Mouse (Mus musculus) forebrain, embryonic 12.5 days (tissue): ENCODE data around the gene Gapt. TPM values are rescaled to one million over a fixed set of nuclear protein-coding genes. Genes with fewer than 3 reads are reported as not detected.
"Not testable (repeated sequence)": the region's sequence is repeated elsewhere in the genome, so short reads cannot be mapped to it uniquely, and the experiment has no call there.

Source experiments
- ATAC-seq: fragments of 200-750 bp; cut with Nextera tagmentation; 2 replicates; pipeline ENCODE4 v1.8.0; 2017; ENCODE audit warnings: moderate TSS enrichment; ENCODE audit not compliant: low FRiP score
- H3K27ac ChIP-seq: fragments of 300-500 bp; sonication (generic); 2 replicates; pipeline ENCODE4 v1.5.1; 2016; ENCODE audit warnings: mild to moderate bottlenecking
- H3K27me3 ChIP-seq: fragments of 300-500 bp; sonication (generic); 2 replicates; pipeline ENCODE4 v1.6.1; 2016; ENCODE audit warnings: mild to moderate bottlenecking
- H3K36me3 ChIP-seq: fragments of 300-500 bp; sonication (generic); replicated peaks from 2 replicates; pipeline ENCODE4 v1.6.1; 2016; ENCODE audit warnings: mild to moderate bottlenecking
- H3K4me1 ChIP-seq: fragments of 300-500 bp; sonication (generic); 2 replicates; pipeline ENCODE4 v1.6.1; 2016
- H3K4me2 ChIP-seq: fragments of 300-500 bp; sonication (generic); 2 replicates; pipeline ENCODE4 v1.6.1; 2016; ENCODE audit warnings: mild to moderate bottlenecking, moderate library complexity
- H3K4me3 ChIP-seq: fragments of 300-500 bp; sonication (generic); replicated peaks from 2 replicates; pipeline ENCODE4 v1.5.1; 2016; ENCODE audit warnings: mild to moderate bottlenecking
- H3K9ac ChIP-seq: fragments of 300-500 bp; sonication (generic); 2 replicates; pipeline ENCODE4 v1.6.1; 2016; ENCODE audit warnings: mild to moderate bottlenecking
- H3K9me3 ChIP-seq: fragments of 300-500 bp; sonication (generic); 2 replicates; pipeline ENCODE4 v1.6.1; 2016
- WGBS: fragments of 180-500 bp; shearing (Covaris S2); methylation state at CpG from one replicate; pipeline ENCODE4 v1.1.7; 2016; 5-methylcytosine and 5-hydroxymethylcytosine counted together
- polyA plus RNA-seq: library from polyadenylated mRNA; unstranded; fragments of >200 nt; fragmentation: Nextera tagmentation; extraction: Ambion mirVana; gene quantifications from 2 replicates; pipeline ENCODE4 v1.2.1, GENCODE M21; 2016

Gapt gene
- 0.09 TPM in 1 of 2 replicates, not detected in the other for polyA plus RNA-seq

GRCm38 (mm10) chr13:110356941-110357340 is at the start of gene Gapt:
Gene Gapt (minus strand): TSS chr13:110357199.
- Histone ChIP-seq H3K4me1 (no peaks in the 10 kb centered on the region), H3K36me3 (no peaks in the 10 kb centered on the region), H3K9ac (no peak within 1 kb of the TSS), H3K4me2 (no peak within 1 kb of the TSS), H3K27me3 (no peaks in the 10 kb centered on the region), H3K27ac (no peak within 1 kb of the TSS), H3K4me3 (no peak within 1 kb of the TSS), H3K9me3 (no peaks in the 10 kb centered on the region)
- ATAC-seq, result no peak
- 96% methylated on average over 2 of the region's 2 CpGs for WGBS

DNA sequence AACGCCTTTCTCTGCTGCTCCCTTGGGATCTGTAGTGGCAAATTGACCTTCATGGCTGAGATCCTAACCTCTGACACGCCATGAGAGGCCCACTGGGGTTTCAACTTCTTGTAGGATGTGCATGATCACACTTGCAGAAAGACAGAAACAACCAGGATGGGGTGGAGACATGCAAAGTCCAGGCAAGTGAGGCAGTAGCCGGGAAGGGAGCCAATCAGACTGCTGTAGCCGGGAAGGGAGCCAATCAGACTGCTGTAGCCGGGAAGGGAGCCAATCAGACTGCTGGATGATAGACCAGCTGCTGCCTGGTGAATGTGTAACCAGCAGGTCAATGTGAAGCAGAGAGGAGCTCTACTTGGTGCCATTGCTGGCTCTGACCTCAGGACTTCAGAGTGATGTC is 49.2 kb upstream of the Gapt start:
- ATAC-seq, result no peak
- Histone ChIP-seq H3K4me3 (no peak overlapping the region), H3K36me3 (0 out of 2 replicates have a peak, but pooled peaks cover under 1% of the 10 kb centered on the region), H3K27ac (no peak overlapping the region), H3K9me3 (no peaks in the 10 kb centered on the region), H3K9ac (no peak overlapping the region), H3K4me1 (no peaks in the 10 kb centered on the region), H3K27me3 (no peaks in the 10 kb centered on the region), H3K4me2 (no peak overlapping the region)
- WGBS, result 80% methylated on average over 5 of the region's 5 CpGs

DNA sequence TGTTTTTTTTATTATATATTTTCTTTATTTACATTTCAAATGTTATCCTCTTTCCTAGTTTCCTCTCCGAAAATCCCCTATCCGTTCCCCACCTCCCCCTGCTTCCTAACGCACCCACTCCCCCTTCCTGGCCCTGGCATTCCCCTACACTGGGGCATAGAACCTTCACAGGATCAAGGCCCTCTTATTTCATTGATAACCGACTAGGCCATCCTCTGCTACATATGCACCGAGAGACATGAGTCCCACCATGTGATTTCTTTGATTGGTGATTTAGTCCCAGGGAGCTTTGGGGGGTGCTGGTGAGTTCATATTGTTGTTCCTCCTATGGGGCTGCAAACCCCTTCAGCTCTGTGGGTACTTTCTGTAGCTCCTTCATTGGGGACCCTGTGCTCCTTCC is 47.7 kb upstream of the Gapt start:
- not testable (repeated sequence) for H3K4me1 ChIP-seq, H3K4me2 ChIP-seq, H3K4me3 ChIP-seq, H3K9me3 ChIP-seq, H3K9ac ChIP-seq, H3K27ac ChIP-seq, H3K27me3 ChIP-seq, ATAC-seq
- 0 out of 2 replicates have a peak, but pooled peaks cover 13% of the 10 kb centered on the region for H3K36me3 ChIP-seq
- 93% methylated on average over 5 of the region's 5 CpGs for whole genome bisulfite sequencing

DNA sequence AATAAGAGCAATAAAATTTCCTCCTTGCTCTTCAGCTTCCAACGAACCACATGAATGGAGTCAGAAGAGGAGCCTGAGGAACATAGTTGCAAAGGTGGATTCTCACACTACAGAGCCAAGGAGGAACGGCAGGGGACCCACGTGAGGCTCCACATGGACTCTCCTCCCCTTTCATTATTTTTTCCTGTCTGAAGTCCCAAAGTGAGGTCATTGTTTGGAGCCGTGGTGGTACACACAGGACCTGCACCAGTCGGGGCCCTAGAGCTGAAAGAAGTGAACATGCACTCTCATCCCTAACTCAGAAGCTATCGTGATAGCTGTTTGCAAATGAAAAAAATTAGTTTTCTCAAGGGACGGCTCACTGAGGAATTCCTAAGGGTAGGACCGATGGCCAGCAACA is 47.1 kb upstream of the Gapt start:
- no peak overlapping the region for H3K4me2 ChIP-seq
- no peak overlapping the region for H3K4me3 ChIP-seq
- no peaks in the 10 kb centered on the region for H3K27me3 ChIP-seq
- no peaks in the 10 kb centered on the region for H3K9me3 ChIP-seq
- ATAC-seq, result no peak
- 83% methylated on average over 8 of the region's 8 CpGs for WGBS
- no peak overlapping the region for H3K27ac ChIP-seq
- peaks cover 19% of the 10 kb centered on the region for H3K36me3 ChIP-seq
- H3K9ac ChIP-seq, result no peak overlapping the region
- no peaks in the 10 kb centered on the region for H3K4me1 ChIP-seq

DNA sequence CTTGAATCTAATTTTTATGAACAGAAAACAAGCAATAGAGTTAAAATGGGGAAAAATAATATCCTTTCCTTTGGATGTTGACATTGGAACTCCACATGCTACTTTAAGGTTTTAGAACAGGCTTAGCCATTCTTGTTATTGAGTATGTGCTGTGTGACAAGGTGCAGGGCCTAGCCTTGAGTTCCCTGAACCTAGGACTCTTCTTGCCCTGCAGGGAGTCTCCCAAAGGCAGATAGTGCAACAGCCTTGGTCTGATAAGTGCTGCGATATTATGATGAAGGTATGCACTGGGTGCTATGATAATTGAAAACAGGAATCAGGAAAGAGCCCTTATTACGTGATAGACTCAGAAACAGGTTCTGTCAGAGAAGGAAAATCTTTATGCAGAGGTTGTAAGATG is 44.9 kb upstream of the Gapt start:
- no peak for ATAC-seq
- no peak overlapping the region for H3K4me2 ChIP-seq
- whole genome bisulfite sequencing, result 90% methylated on average over 2 of the region's 2 CpGs
- H3K4me3 ChIP-seq, result no peak overlapping the region
- peaks cover 35% of the 10 kb centered on the region for H3K36me3 ChIP-seq
- H3K9me3 ChIP-seq, result no peaks in the 10 kb centered on the region
- no peak overlapping the region for H3K9ac ChIP-seq
- H3K27ac ChIP-seq, result no peak overlapping the region
- no peaks in the 10 kb centered on the region for H3K27me3 ChIP-seq
- peaks cover 10% of the 10 kb centered on the region for H3K4me1 ChIP-seq

DNA sequence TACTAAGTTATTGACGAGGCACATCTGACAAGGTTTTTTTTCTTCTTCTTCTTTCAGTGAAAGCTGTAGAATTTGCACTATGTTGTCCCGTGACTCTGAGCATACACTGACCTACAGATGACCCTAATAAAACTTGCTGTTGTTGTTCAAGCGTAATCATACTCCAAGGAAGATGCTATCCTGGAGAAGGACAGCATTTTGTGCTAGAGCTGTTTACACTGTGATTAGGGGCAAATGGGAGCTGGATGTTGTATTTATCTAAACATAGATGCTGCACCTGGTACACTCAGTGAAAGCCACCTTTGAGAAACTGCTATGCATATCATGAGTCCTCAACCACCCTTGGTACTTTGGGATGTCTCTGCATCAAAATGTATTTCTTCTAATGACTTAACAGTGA is 44.4 kb upstream of the Gapt start:
- Histone ChIP-seq H3K27me3 (no peaks in the 10 kb centered on the region), H3K9ac (no peak overlapping the region), H3K4me3 (no peak overlapping the region), H3K9me3 (no peaks in the 10 kb centered on the region), H3K27ac (no peak overlapping the region), H3K4me1 (peaks cover 14% of the 10 kb centered on the region), H3K36me3 (peaks cover 35% of the 10 kb centered on the region), H3K4me2 (no peak overlapping the region)
- WGBS, result 91% methylated on average over 3 of the region's 3 CpGs
- ATAC-seq, result no peak

DNA sequence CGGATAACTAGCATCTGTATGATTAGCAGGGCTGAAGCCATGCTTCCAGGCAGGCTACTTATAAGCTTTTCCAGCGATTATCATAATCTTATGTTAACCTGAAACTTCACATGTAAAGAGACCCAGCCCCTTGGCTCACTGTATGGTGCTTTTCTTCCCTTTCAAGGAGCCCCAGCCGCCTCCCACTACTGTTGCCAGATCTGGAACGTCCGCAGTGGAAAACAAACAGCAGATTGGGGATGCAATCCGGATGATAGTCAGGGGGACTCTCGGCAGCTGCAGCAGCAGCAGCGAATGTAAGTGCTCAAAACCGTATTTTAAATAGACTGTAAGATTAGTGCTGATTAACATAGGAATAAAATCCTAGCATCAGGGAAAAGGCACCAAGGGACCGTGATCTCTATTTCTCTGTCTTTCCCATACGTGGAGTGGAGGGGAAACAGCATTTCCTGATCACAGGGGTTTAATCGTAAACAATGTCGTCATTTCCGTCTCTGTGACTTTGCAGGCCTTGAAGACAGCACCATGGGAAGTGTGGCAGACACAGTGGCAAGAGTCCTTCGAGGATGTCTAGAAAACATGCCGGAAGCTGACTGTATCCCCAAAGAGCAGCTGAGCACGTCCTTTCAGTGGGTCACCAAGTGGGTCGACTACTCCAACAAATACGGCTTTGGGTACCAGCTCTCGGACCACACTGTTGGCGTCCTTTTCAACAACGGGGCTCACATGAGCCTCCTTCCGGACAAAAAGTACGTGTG is 41.7 kb upstream of the Gapt start:
- Histone ChIP-seq H3K4me1 (peaks cover 18% of the 10 kb centered on the region), H3K9ac (no peak overlapping the region), H3K9me3 (no peaks in the 10 kb centered on the region), H3K27ac (no peak overlapping the region), H3K4me2 (peak overlapping the region; percentile 3; the same call in 1 of the 2 replicates), H3K36me3 (peaks cover 35% of the 10 kb centered on the region), H3K27me3 (no peaks in the 10 kb centered on the region), H3K4me3 (no peak overlapping the region)
- no peak for ATAC-seq
- WGBS, result 77% methylated on average over 24 of the region's 24 CpGs

DNA sequence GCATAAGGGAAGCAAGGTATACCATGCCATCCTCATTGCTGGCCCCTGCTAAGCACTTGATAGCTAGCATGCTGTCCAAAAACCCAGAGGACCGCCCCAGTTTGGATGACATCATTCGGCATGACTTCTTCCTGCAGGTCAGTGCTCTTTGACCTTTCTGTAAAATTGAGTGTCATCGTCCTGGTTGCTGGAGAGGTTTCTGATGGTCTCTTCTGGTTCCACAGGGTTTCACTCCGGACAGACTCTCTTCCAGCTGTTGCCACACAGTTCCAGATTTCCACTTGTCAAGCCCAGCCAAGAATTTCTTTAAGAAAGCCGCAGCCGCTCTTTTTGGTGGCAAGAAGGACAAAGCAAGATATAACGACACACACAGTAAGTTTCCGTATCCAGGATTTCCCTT is 40.8 kb upstream of the Gapt start:
- ATAC-seq, result no peak
- H3K36me3 ChIP-seq, result peaks cover 35% of the 10 kb centered on the region
- H3K9me3 ChIP-seq, result no peaks in the 10 kb centered on the region
- peak overlapping the region; percentile 31; the same call in 1 of the 2 replicates for H3K27ac ChIP-seq
- H3K4me2 ChIP-seq, result 0 out of 2 replicates have a peak overlapping the region, but pooled peaks have one; percentile 3
- peaks cover 18% of the 10 kb centered on the region for H3K4me1 ChIP-seq
- WGBS, result 90% methylated on average over 8 of the region's 8 CpGs
- peak overlapping the region; percentile 13; the same call in 1 of the 2 replicates for H3K4me3 ChIP-seq
- H3K27me3 ChIP-seq, result no peaks in the 10 kb centered on the region
- no peak overlapping the region for H3K9ac ChIP-seq

DNA sequence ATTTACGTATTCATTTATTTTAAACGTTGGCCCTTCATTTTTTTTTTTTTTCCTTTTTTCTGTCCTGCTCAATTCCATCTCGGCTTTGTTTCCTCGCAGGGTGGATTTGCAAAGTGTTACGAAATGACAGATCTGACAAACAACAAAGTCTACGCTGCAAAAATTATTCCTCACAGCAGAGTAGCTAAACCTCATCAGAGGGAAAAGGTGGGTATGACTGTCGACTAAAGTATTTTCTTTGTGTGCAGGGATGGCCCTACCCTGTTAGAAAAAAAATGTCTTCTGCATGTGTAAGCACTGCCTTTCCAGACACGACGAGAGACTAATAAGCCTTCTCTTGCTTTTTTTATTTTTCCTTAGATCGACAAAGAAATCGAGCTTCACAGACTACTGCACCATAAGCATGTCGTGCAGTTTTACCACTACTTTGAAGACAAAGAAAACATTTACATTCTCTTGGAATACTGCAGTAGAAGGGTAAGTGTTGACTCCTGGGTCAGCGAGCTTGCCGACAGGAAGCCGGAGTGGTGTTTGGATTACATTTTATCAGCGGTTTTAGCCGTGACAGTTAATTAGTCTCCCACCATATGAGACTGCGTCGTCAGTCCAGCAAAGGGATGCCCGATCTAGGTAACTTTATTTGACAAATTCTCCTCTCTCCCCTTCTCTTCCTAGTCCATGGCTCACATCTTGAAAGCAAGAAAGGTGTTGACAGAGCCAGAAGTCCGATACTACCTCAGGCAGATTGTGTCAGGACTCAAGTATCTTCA is 39.1 kb upstream of the Gapt start:
- H3K9ac ChIP-seq, result peak overlapping the region; percentile 77
- no peaks in the 10 kb centered on the region for H3K9me3 ChIP-seq
- H3K27me3 ChIP-seq, result no peaks in the 10 kb centered on the region
- peaks cover 18% of the 10 kb centered on the region for H3K4me1 ChIP-seq
- 34% methylated on average over 21 of the region's 21 CpGs for WGBS
- ATAC-seq, result no peak
- H3K4me2 ChIP-seq, result peak overlapping the region; percentile 95
- H3K36me3 ChIP-seq, result peaks cover 34% of the 10 kb centered on the region
- peak overlapping the region; percentile 21; the same call in 1 of the 2 replicates for H3K27ac ChIP-seq
- peak overlapping the region; percentile 64 for H3K4me3 ChIP-seq

- peak; percentile 22 for ATAC-seq
Observed at GRCm38 (mm10) chr13:110395179-110395794, 38.3 kb upstream of the Gapt start.

GRCm38 (mm10) chr13:110394291-110395178 is 37.5 kb upstream of the Gapt start, which contains the start of gene Plk2:
Gene Plk2 (plus strand): TSS chr13:110395046.
- Histone ChIP-seq H3K27me3 (no peaks in the 10 kb centered on the region), H3K9ac (peak within 1 kb of the TSS; percentile 77), H3K4me2 (peak within 1 kb of the TSS; percentile 95), H3K27ac (peak within 1 kb of the TSS; percentile 71), H3K36me3 (peaks cover 21% of the 10 kb centered on the region), H3K4me3 (peak within 1 kb of the TSS; percentile 64), H3K9me3 (0 out of 2 replicates have a peak, but pooled peaks cover 4% of the 10 kb centered on the region), H3K4me1 (peaks cover 18% of the 10 kb centered on the region)
- under 1% methylated on average over 66 of the region's 71 CpGs for WGBS
- peak; percentile 96 for ATAC-seq

More at GRCm38 (mm10) chr13:110395179-110395794, 38.3 kb upstream of the Gapt start:
- peak overlapping the region; percentile 64 for H3K4me3 ChIP-seq
- peak overlapping the region; percentile 77 for H3K9ac ChIP-seq
- H3K9me3 ChIP-seq, result no peaks in the 10 kb centered on the region
- H3K36me3 ChIP-seq, result peaks cover 26% of the 10 kb centered on the region
- WGBS, result under 1% methylated on average over 41 of the region's 41 CpGs
- peak overlapping the region; percentile 71 for H3K27ac ChIP-seq
- peak overlapping the region; percentile 95 for H3K4me2 ChIP-seq
- H3K27me3 ChIP-seq, result no peaks in the 10 kb centered on the region
- H3K4me1 ChIP-seq, result peaks cover 18% of the 10 kb centered on the region
